Mouse (Mus musculus): ENCODE measurements around the gene Crtc1. TPM values are rescaled to one million over a fixed set of nuclear protein-coding genes. Genes with fewer than 3 reads are reported as not detected.
A peak's percentile ranks its signal among the peaks of the same experiment; 100 is the strongest.

Gene Crtc1
- polyA plus RNA-seq, 1 experiment from 2014 or later: 55.9 TPM

DNA sequence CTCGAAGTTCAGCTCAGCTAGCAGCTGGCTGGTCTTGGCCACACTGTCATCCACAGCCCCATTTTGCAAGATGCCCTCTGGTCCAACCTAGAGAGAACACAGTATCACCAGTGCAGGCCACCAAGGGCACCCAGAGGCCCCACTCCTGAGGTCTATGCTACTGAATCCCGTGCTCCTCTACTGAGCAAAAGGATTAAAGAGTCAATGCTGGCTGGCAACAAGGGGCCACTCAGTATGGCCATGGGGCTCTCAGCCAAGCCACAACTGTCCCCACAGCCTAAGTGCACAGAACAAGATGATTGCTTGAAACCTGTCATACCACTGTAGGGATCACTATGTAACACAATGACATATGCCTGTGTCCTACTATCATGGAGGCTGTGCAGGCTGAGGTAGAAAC, 95.1 kb downstream of the Crtc1 start:
- H3K36me3 ChIP-seq (ENCODE audit: control insufficient read depth, insufficient read depth, low read length): peaks cover 26% of the 10 kb centered on the region
- WGBS: 95% methylated on average over 2 of the region's 2 CpGs
- H3K27ac ChIP-seq (ENCODE audit: low read depth, low read length): no peak overlapping the region; the same call in 1 of the 2 replicates
- no peak overlapping the region for H3K9ac ChIP-seq (replicated peaks; ENCODE audit: low read depth, low read length)
- no peak for ATAC-seq (ENCODE audit: low read depth)
- no peaks in the 10 kb centered on the region for H3K4me1 ChIP-seq (ENCODE audit: control insufficient read depth, insufficient read depth, low read length)
- no peaks in the 10 kb centered on the region for H3K9me3 ChIP-seq (ENCODE audit: control insufficient read depth, low read length)
- H3K4me3 ChIP-seq (ENCODE audit: low read depth, low read length): no peak overlapping the region
- H3K4me2 ChIP-seq (ENCODE audit: low read depth, low read length): no peak overlapping the region
- no peaks in the 10 kb centered on the region for H3K27me3 ChIP-seq (ENCODE audit: control insufficient read depth, insufficient read depth, low read length)

DNA sequence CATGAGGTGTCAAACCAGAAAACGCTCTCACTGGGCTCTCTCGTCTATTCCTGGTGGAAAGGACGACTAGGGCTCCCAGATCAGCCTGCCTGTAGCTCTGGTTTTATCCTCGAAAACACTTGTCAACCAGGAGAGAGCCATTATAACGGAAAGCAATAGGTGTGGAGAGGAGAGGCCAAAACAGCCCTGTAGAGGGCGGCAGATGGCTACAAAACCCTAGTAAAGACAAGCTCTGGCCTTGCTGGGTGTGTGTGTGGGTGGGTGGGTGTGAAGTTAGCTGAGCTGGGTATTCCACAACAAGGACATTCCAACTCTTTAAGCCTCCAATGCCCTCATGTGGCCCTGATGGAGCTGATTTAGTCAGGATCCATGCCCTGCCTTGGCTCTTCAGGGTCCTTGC, 95.7 kb downstream of the Crtc1 start:
- no peak overlapping the region for H3K27ac ChIP-seq (ENCODE audit: low read depth, low read length)
- H3K9me3 ChIP-seq (ENCODE audit: control insufficient read depth, low read length): no peaks in the 10 kb centered on the region
- no peaks in the 10 kb centered on the region for H3K27me3 ChIP-seq (ENCODE audit: control insufficient read depth, insufficient read depth, low read length)
- WGBS: 65% methylated on average over 6 of the region's 6 CpGs
- H3K9ac ChIP-seq (replicated peaks; ENCODE audit: low read depth, low read length): no peak overlapping the region
- peaks cover 29% of the 10 kb centered on the region; the same call in 1 of the 2 replicates for H3K36me3 ChIP-seq (ENCODE audit: control insufficient read depth, insufficient read depth, low read length)
- H3K4me1 ChIP-seq (ENCODE audit: control insufficient read depth, insufficient read depth, low read length): no peaks in the 10 kb centered on the region
- H3K4me3 ChIP-seq (ENCODE audit: low read depth, low read length): no peak overlapping the region
- peak; percentile 52; the same call in 1 of the 2 replicates for ATAC-seq (ENCODE audit: low read depth)
- H3K4me2 ChIP-seq (ENCODE audit: low read depth, low read length): no peak overlapping the region

DNA sequence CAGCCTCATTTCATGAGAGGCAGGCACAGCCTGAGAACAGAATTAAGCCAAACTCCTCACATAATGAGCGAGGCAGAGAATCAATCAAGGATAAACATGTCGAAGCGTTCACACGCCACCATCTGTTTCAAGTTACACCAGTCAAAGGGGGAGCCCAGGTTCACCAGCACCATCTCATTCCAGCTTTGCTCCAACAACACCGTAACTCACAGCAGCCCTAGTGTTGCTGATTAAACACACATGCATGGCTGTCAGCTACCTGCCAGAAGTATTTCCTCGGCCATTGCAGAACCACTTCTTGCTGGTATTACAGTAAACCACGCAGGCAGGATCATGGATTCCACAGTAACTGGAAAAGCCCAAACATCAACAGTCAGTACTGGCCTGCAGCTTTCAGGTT, 96.3 kb downstream of the Crtc1 start:
- no peak overlapping the region for H3K4me2 ChIP-seq (ENCODE audit: low read depth, low read length)
- no peaks in the 10 kb centered on the region for H3K27me3 ChIP-seq (ENCODE audit: control insufficient read depth, insufficient read depth, low read length)
- WGBS: 78% methylated on average over 7 of the region's 7 CpGs
- H3K36me3 ChIP-seq (ENCODE audit: control insufficient read depth, insufficient read depth, low read length): peaks cover 34% of the 10 kb centered on the region
- ATAC-seq (ENCODE audit: low read depth): no peak
- H3K4me3 ChIP-seq (ENCODE audit: low read depth, low read length): no peak overlapping the region
- no peaks in the 10 kb centered on the region for H3K9me3 ChIP-seq (ENCODE audit: control insufficient read depth, low read length)
- H3K9ac ChIP-seq (replicated peaks; ENCODE audit: low read depth, low read length): no peak overlapping the region
- H3K4me1 ChIP-seq (ENCODE audit: control insufficient read depth, insufficient read depth, low read length): no peaks in the 10 kb centered on the region
- no peak overlapping the region for H3K27ac ChIP-seq (ENCODE audit: low read depth, low read length)

DNA sequence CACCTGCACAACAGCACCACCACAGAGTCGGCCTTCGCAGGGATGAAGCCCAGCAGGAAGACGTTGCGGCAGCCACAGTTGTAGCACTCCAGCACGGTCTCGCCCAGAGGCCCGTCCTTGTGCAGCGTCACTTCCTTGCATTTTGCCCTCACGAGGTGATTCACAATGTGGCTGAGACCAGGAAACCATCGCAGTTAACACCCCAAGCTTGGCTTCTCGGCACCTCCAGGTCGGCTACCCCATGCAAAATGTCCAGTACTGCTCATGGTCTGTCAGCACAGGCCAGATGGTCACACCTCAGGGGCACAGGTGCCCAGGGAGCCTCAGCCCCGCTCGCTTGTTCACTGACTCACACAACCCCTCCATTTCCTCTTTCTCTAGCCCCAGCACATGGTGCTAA, 97.4 kb downstream of the Crtc1 start:
- no peaks in the 10 kb centered on the region for H3K9me3 ChIP-seq (ENCODE audit: control insufficient read depth, low read length)
- no peak overlapping the region for H3K9ac ChIP-seq (replicated peaks; ENCODE audit: low read depth, low read length)
- ATAC-seq (ENCODE audit: low read depth): no peak
- no peak overlapping the region for H3K4me2 ChIP-seq (ENCODE audit: low read depth, low read length)
- H3K27me3 ChIP-seq (ENCODE audit: control insufficient read depth, insufficient read depth, low read length): no peaks in the 10 kb centered on the region
- no peak overlapping the region for H3K27ac ChIP-seq (ENCODE audit: low read depth, low read length)
- H3K36me3 ChIP-seq (ENCODE audit: control insufficient read depth, insufficient read depth, low read length): peaks cover 45% of the 10 kb centered on the region
- WGBS: 94% methylated on average over 14 of the region's 14 CpGs
- H3K4me1 ChIP-seq (ENCODE audit: control insufficient read depth, insufficient read depth, low read length): no peaks in the 10 kb centered on the region
- H3K4me3 ChIP-seq (ENCODE audit: low read depth, low read length): no peak overlapping the region

DNA sequence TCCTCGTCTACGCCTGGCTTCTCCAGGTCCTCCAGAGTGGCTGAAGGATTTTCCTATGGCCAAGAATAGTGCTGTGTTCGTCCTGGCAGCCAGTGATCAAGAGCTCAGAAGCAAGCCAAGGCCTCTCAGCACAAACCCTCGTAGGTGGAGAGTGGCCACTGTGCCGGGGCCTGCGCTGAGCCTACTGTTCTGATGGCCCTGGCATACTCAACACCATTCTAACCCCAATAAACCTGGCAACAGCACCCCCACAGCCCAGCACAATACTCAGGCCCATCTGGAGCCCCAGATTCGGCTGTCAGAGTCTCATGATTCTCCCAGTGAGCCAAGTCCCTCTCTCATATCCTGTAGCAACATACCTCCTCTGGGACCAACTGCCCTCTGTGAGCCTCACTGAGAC, 98.7 kb downstream of the Crtc1 start:
- no peaks in the 10 kb centered on the region for H3K27me3 ChIP-seq (ENCODE audit: control insufficient read depth, insufficient read depth, low read length)

DNA sequence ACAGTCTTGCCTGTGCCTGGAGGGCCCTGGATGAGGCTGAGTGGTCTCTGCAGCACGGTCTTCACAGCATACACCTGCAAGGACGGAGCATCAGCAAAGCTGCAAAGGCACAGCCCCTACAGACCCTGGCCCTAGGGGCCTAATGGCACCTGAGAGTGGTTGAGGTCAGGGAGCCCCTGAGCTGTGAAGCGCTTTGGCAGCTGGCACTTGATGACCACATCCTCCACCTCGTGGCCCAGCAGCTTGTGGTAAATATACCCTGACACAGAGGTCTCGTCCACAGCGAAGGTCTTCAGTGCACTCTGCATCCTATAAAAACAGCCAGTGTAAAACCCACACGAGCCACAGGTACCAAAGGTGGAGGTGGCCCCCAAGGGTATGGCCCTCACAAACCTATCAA, 100.4 kb downstream of the Crtc1 start:
- Histone ChIP-seq H3K36me3 (ENCODE audit: control insufficient read depth, insufficient read depth, low read length) (peaks cover 76% of the 10 kb centered on the region), H3K27me3 (ENCODE audit: control insufficient read depth, insufficient read depth, low read length) (no peaks in the 10 kb centered on the region), H3K4me1 (ENCODE audit: control insufficient read depth, insufficient read depth, low read length) (no peaks in the 10 kb centered on the region), H3K4me2 (ENCODE audit: low read depth, low read length) (no peak overlapping the region), H3K9me3 (ENCODE audit: control insufficient read depth, low read length) (no peaks in the 10 kb centered on the region), H3K27ac (ENCODE audit: low read depth, low read length) (no peak overlapping the region), H3K4me3 (ENCODE audit: low read depth, low read length) (no peak overlapping the region), H3K9ac (replicated peaks; ENCODE audit: low read depth, low read length) (no peak overlapping the region)
- no peak for ATAC-seq (ENCODE audit: low read depth)
- WGBS: 95% methylated on average over 7 of the region's 7 CpGs

More for the DNA sequence above, 98.7 kb downstream of the Crtc1 start:
- Histone ChIP-seq H3K9ac (replicated peaks; ENCODE audit: low read depth, low read length) (no peak overlapping the region), H3K4me2 (ENCODE audit: low read depth, low read length) (no peak overlapping the region), H3K9me3 (ENCODE audit: control insufficient read depth, low read length) (no peaks in the 10 kb centered on the region), H3K4me1 (ENCODE audit: control insufficient read depth, insufficient read depth, low read length) (no peaks in the 10 kb centered on the region), H3K4me3 (ENCODE audit: low read depth, low read length) (no peak overlapping the region), H3K27ac (ENCODE audit: low read depth, low read length) (no peak overlapping the region), H3K36me3 (ENCODE audit: control insufficient read depth, insufficient read depth, low read length) (peaks cover 58% of the 10 kb centered on the region)
- no peak for ATAC-seq (ENCODE audit: low read depth)
- WGBS: 93% methylated on average over 7 of the region's 7 CpGs

DNA sequence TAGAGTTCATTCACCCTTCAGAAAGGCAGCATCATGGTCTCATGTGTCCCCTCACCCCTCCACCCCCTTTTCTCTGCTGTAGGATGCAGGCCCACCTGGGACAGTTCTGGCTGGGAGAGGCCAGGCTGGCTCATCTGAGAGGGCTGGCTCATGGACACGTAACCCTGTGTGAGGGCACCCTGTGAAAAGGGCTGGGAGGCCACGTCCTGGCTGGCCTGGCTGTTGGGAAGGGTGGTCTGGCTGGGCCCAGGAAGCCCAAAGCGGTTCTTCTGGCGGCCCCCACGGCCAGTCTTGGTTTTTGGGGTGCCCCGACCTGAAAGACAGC, 106.5 kb downstream of the Crtc1 start:
- 90% methylated on average over 6 of the region's 6 CpGs for WGBS
- ATAC-seq (ENCODE audit: low read depth): no peak
- no peak overlapping the region for H3K4me3 ChIP-seq (ENCODE audit: low read depth, low read length)
- no peak overlapping the region for H3K27ac ChIP-seq (ENCODE audit: low read depth, low read length)
- no peaks in the 10 kb centered on the region for H3K9me3 ChIP-seq (ENCODE audit: control insufficient read depth, low read length)
- H3K4me1 ChIP-seq (ENCODE audit: control insufficient read depth, insufficient read depth, low read length): peaks cover 21% of the 10 kb centered on the region
- H3K9ac ChIP-seq (replicated peaks; ENCODE audit: low read depth, low read length): no peak overlapping the region
- H3K27me3 ChIP-seq (ENCODE audit: control insufficient read depth, insufficient read depth, low read length): no peaks in the 10 kb centered on the region
- H3K4me2 ChIP-seq (ENCODE audit: low read depth, low read length): no peak overlapping the region
- H3K36me3 ChIP-seq (ENCODE audit: control insufficient read depth, insufficient read depth, low read length): peaks cover 81% of the 10 kb centered on the region

Other genes with a start within 250 kb of the Crtc1 start
- gene Slc25a42, start 227.3 kb downstream of the Crtc1 start, polyA plus RNA-seq (2014; fragmentation: Nextera tagmentation; extraction: Ambion mirVana): 7.6 and 10.0 TPM in 2 replicates
- gene Sugp2, start 205.4 kb downstream of the Crtc1 start, polyA plus RNA-seq (2014; fragmentation: Nextera tagmentation; extraction: Ambion mirVana): 77.1 and 78.6 TPM in 2 replicates
- 95.5 and 106 TPM in 2 replicates for gene Armc6, start 205.1 kb downstream of the Crtc1 start, polyA plus RNA-seq (2014; fragmentation: Nextera tagmentation; extraction: Ambion mirVana)
- gene Homer3, start 156.8 kb downstream of the Crtc1 start, polyA plus RNA-seq (2014; fragmentation: Nextera tagmentation; extraction: Ambion mirVana): 16.8 and 25.5 TPM in 2 replicates
- gene Ddx49, start 137.1 kb downstream of the Crtc1 start, polyA plus RNA-seq (2014; fragmentation: Nextera tagmentation; extraction: Ambion mirVana): 44.5 and 45.9 TPM in 2 replicates
- gene Cope, start 137.1 kb downstream of the Crtc1 start, polyA plus RNA-seq (2014; fragmentation: Nextera tagmentation; extraction: Ambion mirVana): 285 and 327 TPM in 2 replicates
- 33.4 and 42.9 TPM in 2 replicates for gene Cers1, start 123.8 kb downstream of the Crtc1 start, polyA plus RNA-seq (2014; fragmentation: Nextera tagmentation; extraction: Ambion mirVana)
- 2.1 and 7.5 TPM in 2 replicates for gene Gdf1, start 109.8 kb downstream of the Crtc1 start, polyA plus RNA-seq (2014; fragmentation: Nextera tagmentation; extraction: Ambion mirVana)
- 14.4 and 15.0 TPM in 2 replicates for gene Upf1, start 86.3 kb downstream of the Crtc1 start, polyA plus RNA-seq (2014; fragmentation: Nextera tagmentation; extraction: Ambion mirVana)
- 0.20 and 0.41 TPM in 2 replicates for gene Comp, start 66.0 kb downstream of the Crtc1 start, polyA plus RNA-seq (2014; fragmentation: Nextera tagmentation; extraction: Ambion mirVana)
- gene Klhl26, start 37.4 kb upstream of the Crtc1 start, polyA plus RNA-seq (2014; fragmentation: Nextera tagmentation; extraction: Ambion mirVana): 29.4 and 30.1 TPM in 2 replicates
- 144 and 200 TPM in 2 replicates for gene Tmem59l, start 47.8 kb upstream of the Crtc1 start, polyA plus RNA-seq (2014; fragmentation: Nextera tagmentation; extraction: Ambion mirVana)
- gene Crlf1, start 53.6 kb upstream of the Crtc1 start, polyA plus RNA-seq (2014; fragmentation: Nextera tagmentation; extraction: Ambion mirVana): 5.3 and 10.0 TPM in 2 replicates
- 152 and 172 TPM in 2 replicates for gene Rex1bd, start 67.2 kb upstream of the Crtc1 start, polyA plus RNA-seq (2014; fragmentation: Nextera tagmentation; extraction: Ambion mirVana)
- 734 and 750 TPM in 2 replicates for gene Uba52, start 71.2 kb upstream of the Crtc1 start, polyA plus RNA-seq (2014; fragmentation: Nextera tagmentation; extraction: Ambion mirVana)
- 303 and 336 TPM in 2 replicates for gene Fkbp8, start 88.1 kb upstream of the Crtc1 start, polyA plus RNA-seq (2014; fragmentation: Nextera tagmentation; extraction: Ambion mirVana)
- 50.2 and 51.9 TPM in 2 replicates for gene Kxd1, start 88.4 kb upstream of the Crtc1 start, polyA plus RNA-seq (2014; fragmentation: Nextera tagmentation; extraction: Ambion mirVana)
- 16.7 and 17.8 TPM in 2 replicates for gene Ell, start 99.9 kb upstream of the Crtc1 start, polyA plus RNA-seq (2014; fragmentation: Nextera tagmentation; extraction: Ambion mirVana)
- gene Isyna1, start 154.8 kb upstream of the Crtc1 start, polyA plus RNA-seq (2014; fragmentation: Nextera tagmentation; extraction: Ambion mirVana): 65.5 and 73.3 TPM in 2 replicates
- gene Ssbp4, start 169.3 kb upstream of the Crtc1 start, polyA plus RNA-seq (2014; fragmentation: Nextera tagmentation; extraction: Ambion mirVana): 163 and 240 TPM in 2 replicates
- 0.20 and 1.8 TPM in 2 replicates for gene Lrrc25, start 176.6 kb upstream of the Crtc1 start, polyA plus RNA-seq (2014; fragmentation: Nextera tagmentation; extraction: Ambion mirVana)
- gene Gdf15, start 192.9 kb upstream of the Crtc1 start, polyA plus RNA-seq (2014; fragmentation: Nextera tagmentation; extraction: Ambion mirVana): 0.54 TPM in 1 of 2 replicates, not detected in the other
- 74.5 and 85.2 TPM in 2 replicates for gene Pgpep1, start 220.8 kb upstream of the Crtc1 start, polyA plus RNA-seq (2014; fragmentation: Nextera tagmentation; extraction: Ambion mirVana)
- 193 and 194 TPM in 2 replicates for gene Lsm4, start 233.7 kb upstream of the Crtc1 start, polyA plus RNA-seq (2014; fragmentation: Nextera tagmentation; extraction: Ambion mirVana)

Data from neural tube, embryonic 14.5 days (tissue).